ENCODE assay signal across 17 mouse cellular contexts in genomic region chr5:144114970-144115627, GRCm38 (mm10). TPM values are rescaled to one million over a fixed set of nuclear protein-coding genes. Genes with fewer than 3 reads are reported as not detected.
DNase-seq lines count a peak whose midpoint lies in the region; ATAC-seq and TF ChIP-seq lines count a peak whose summit lies in the region.
"Had no signal": no experiment of that assay in that cellular context is flagged by ENCODE, and none has a peak within 500 bp of the region (broad histone marks: within the 10 kb centered on the region; RNA-seq: fewer than 3 reads in every experiment).

No protein-coding gene starts in this region.

- H3K9ac ChIP-seq in heart, embryonic 13.5 days: peak overlapping the region; percentile 40; the same call in 1 of the 2 replicates
- H3K9ac ChIP-seq in liver, embryonic 14.5 days (replicated peaks): peak overlapping the region; percentile 5
- H3K9ac ChIP-seq in hindbrain, embryonic 12.5 days: no peak overlapping the region
- H3K9ac ChIP-seq: hindbrain, embryonic 15.5 days; lung, embryonic 14.5 days; neural tube, embryonic 13.5 days had no signal

- no peak for DNase-seq in heart, postnatal 36 days
- DNase-seq in 416B (ENCODE audit: low read depth): peak; percentile 69
- no peak for DNase-seq in liver, embryonic 14.5 days (ENCODE audit: low read depth in 3 of 3, low spot score in 3 of 3)
- no peak for DNase-seq in kidney, postnatal 36 days
- DNase-seq in right cerebral cortex, adult 2 months (ENCODE audit: low spot score in 2 of 2): no peak
- DNase-seq: adrenal gland, postnatal 14 days; cerebellum, adult 9-11 months; lung, embryonic 14.5 days; thymus, postnatal 25 days had no signal

- H3K4me3 ChIP-seq in heart, embryonic 13.5 days: no peak overlapping the region
- no peak overlapping the region for H3K4me3 ChIP-seq in liver, embryonic 14.5 days (ENCODE audit: insufficient read depth in 1 of 2, low read depth in 2 of 2, low read length in 2 of 2)
- no peak overlapping the region for H3K4me3 ChIP-seq in hindbrain, embryonic 12.5 days
- H3K4me3 ChIP-seq: hindbrain, embryonic 15.5 days; midbrain, embryonic 10.5 days; neural tube, embryonic 13.5 days had no signal

- peak overlapping the region; percentile 62 for H3K27ac ChIP-seq in heart, embryonic 13.5 days (replicated peaks)
- peak overlapping the region; percentile 19 for H3K27ac ChIP-seq in liver, embryonic 14.5 days
- H3K27ac ChIP-seq in hindbrain, embryonic 12.5 days: no peak overlapping the region
- H3K27ac ChIP-seq: hindbrain, embryonic 15.5 days; kidney, postnatal 0 days; midbrain, embryonic 10.5 days; neural tube, embryonic 13.5 days had no signal

- 39% methylated on average over 5 of the region's 5 CpGs for WGBS in heart, embryonic 13.5 days
- 15% methylated on average over 5 of the region's 5 CpGs for WGBS in liver, embryonic 14.5 days (ENCODE audit: insufficient replicate concordance)
- 85% methylated on average over 5 of the region's 5 CpGs for WGBS in hindbrain, embryonic 12.5 days

- no peak for TF ChIP-seq CTCF in liver, embryonic 14.5 days (IDR thresholded peaks at IDR 0.05; ENCODE audit: low read depth)

- TF ChIP-seq EP300 in liver, embryonic 14.5 days (IDR thresholded peaks at IDR 0.05; ENCODE audit: low read depth): 0 out of 2 replicates have a peak, but pooled peaks have one; percentile 13

- no peaks in the 10 kb centered on the region for H3K27me3 ChIP-seq in heart, embryonic 13.5 days (replicated peaks)
- H3K27me3 ChIP-seq in liver, embryonic 14.5 days (ENCODE audit: control insufficient read depth, insufficient read depth, low read length): no peaks in the 10 kb centered on the region
- no peaks in the 10 kb centered on the region for H3K27me3 ChIP-seq in hindbrain, embryonic 12.5 days
- H3K27me3 ChIP-seq: hindbrain, embryonic 15.5 days; neural tube, embryonic 13.5 days had no signal

- H3K4me2 ChIP-seq in heart, embryonic 13.5 days: peak overlapping the region; percentile 16; the same call in 1 of the 2 replicates
- H3K4me2 ChIP-seq in liver, embryonic 14.5 days (ENCODE audit: low read depth): peak overlapping the region; percentile 11
- no peak overlapping the region for H3K4me2 ChIP-seq in hindbrain, embryonic 12.5 days (replicated peaks)
- H3K4me2 ChIP-seq: hindbrain, embryonic 15.5 days; lung, embryonic 14.5 days; neural tube, embryonic 13.5 days had no signal

- ATAC-seq in heart, embryonic 13.5 days (ENCODE audit: extremely low read depth, insufficient number of reproducible peaks, low FRiP score, low TSS enrichment): no peak
- ATAC-seq in common myeloid progenitor, adult 5-6 weeks (replicated peaks; ENCODE audit: low read depth, poor library complexity, severe bottlenecking): peak; percentile 43
- ATAC-seq in liver, embryonic 14.5 days (ENCODE audit: insufficient read depth): peak; percentile 78
- ATAC-seq in hindbrain, embryonic 12.5 days (ENCODE audit: low FRiP score): no peak
- ATAC-seq: intestine, postnatal 0 days had no signal

- H3K9me3 ChIP-seq in heart, embryonic 13.5 days: no peaks in the 10 kb centered on the region
- no peaks in the 10 kb centered on the region for H3K9me3 ChIP-seq in liver, embryonic 14.5 days (ENCODE audit: control insufficient read depth, low read length)
- H3K9me3 ChIP-seq in hindbrain, embryonic 12.5 days (replicated peaks): no peaks in the 10 kb centered on the region
- H3K9me3 ChIP-seq: hindbrain, embryonic 15.5 days; midbrain, embryonic 10.5 days; neural tube, embryonic 13.5 days had no signal

- intact Hi-C loops in heart, postnatal 36 days (cut with DNase I): no loop called here

- no peaks in the 10 kb centered on the region; the same call in 1 of the 2 replicates for H3K36me3 ChIP-seq in heart, embryonic 13.5 days
- H3K36me3 ChIP-seq in liver, embryonic 14.5 days (replicated peaks; ENCODE audit: control insufficient read depth, insufficient read depth, low read depth): no peaks in the 10 kb centered on the region
- no peaks in the 10 kb centered on the region for H3K36me3 ChIP-seq in hindbrain, embryonic 12.5 days
- H3K36me3 ChIP-seq: hindbrain, embryonic 15.5 days; neural tube, embryonic 13.5 days had no signal

- H3K4me1 ChIP-seq in heart, embryonic 13.5 days: peaks cover 59% of the 10 kb centered on the region
- H3K4me1 ChIP-seq in liver, embryonic 14.5 days (replicated peaks; ENCODE audit: control insufficient read depth in 2 of 2, insufficient read depth in 2 of 2, low read length in 1 of 2): peaks cover 25% of the 10 kb centered on the region in 2 experiments
- H3K4me1 ChIP-seq in hindbrain, embryonic 12.5 days: peaks cover 5% of the 10 kb centered on the region; the same call in 1 of the 2 replicates
- H3K4me1 ChIP-seq: hindbrain, embryonic 15.5 days had no signal

RNA-seq across cellular contexts. Expression of gene Lmtk2, which starts 14.9 kb away (rescaled TPM):
- polyA plus RNA-seq in heart, embryonic 13.5 days (2015; fragmentation: Nextera tagmentation; extraction: Ambion mirVana): 3.6 and 4.1 TPM in 2 replicates
- 10 to 100 TPM; 26.0 to 27.2 TPM for total RNA-seq in heart, postnatal 36 days (2021)
- 8.1 and 9.7 TPM in 2 replicates for total RNA-seq in common myeloid progenitor, adult 5-6 weeks (2017)
- polyA plus RNA-seq in liver, embryonic 14.5 days (2012; rRNA removed): 2.4 and 2.9 TPM in 2 replicates
- polyA plus RNA-seq in liver, embryonic 14.5 days (2014; fragmentation: Nextera tagmentation; extraction: Ambion mirVana): 1.5 and 1.7 TPM in 2 replicates
- 8.5 and 10.1 TPM in 2 replicates for polyA plus RNA-seq in hindbrain, embryonic 12.5 days (2016; fragmentation: Nextera tagmentation; extraction: Ambion mirVana)

Comparison
In these comparisons a context has a peak if more than half of its experiments do, and no peak if none do; other contexts are left out.
1. ATAC-seq: peak in common myeloid progenitor, adult 5-6 weeks (single experiment) and liver, embryonic 14.5 days (single experiment); none in heart, embryonic 13.5 days (single experiment) and hindbrain, embryonic 12.5 days (single experiment).